Mouse (Mus musculus): ENCODE data around the gene Ccdc13. TPM values are rescaled to one million over a fixed set of nuclear protein-coding genes. Genes with fewer than 3 reads are reported as not detected.

Gene Ccdc13
- not detected for polyA plus RNA-seq (2014; fragmentation: Illumina TruSeq; extraction: RNeasy Lipid Tissue Mini Kit (QIAGEN cat#74804); ENCODE audit: low read depth, low replicate concordance)

DNA sequence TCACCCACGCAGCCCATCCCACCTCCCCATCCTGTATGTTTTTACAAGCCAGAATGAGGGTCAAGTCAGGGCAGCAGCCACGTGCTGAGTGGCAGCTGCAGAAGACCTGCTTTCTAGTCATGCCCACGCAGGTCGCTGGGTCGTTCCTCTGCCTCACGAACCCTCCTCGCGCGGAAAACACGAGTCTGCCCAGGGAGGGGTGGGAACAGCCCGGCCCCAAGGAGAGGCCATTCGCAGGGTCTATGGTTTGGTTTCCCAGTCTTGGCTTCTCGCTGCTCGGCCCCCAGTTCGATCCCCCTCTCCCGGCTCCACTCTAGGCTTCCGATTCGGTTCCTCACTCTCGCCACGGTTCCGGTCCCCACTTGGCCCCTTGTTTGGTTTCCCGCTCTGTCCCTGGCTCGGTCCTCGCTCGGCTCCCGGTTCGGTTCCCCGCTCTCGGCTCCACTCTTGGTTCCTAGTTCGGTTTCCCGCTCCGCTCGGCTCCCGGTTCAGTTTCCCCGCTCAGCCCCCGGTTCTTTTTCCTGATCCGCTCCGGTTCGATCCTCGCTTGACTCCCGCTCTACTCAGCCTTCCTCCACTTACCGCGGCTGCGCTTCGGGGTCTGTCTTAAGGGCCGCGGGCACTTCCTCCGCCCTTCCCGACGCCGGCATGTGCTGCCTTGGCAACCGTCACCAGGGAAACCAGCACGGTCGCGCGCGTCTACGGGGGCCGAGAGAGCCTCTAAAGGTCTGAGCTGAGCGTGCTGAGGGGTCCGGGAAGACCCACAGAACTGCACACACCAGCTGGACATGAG, at the start of gene Ccdc13:
Gene Ccdc13 (minus strand): TSS at position 633 of the 793 bp plus-strand sequence.

DNA sequence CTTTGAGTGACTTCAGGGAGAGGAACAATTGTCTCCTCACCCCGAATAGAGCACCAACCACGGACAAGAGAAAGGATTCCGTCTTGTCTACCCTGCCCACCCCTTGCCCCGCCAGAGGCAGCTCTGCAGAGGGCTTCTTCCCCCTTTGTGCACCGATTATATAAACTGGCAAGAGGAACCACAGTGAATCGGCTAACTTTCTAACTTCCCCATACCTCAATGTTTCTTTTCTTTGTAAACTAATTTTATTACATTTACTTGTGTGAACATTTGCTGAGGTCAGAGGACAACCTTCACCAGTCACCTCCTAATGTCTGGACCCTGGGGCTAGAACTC, 18.9 kb upstream of the Ccdc13 start, which contains the start of gene Higd1a:
Gene Higd1a (minus strand): TSS at position 210 of the 336 bp plus-strand sequence.

DNA sequence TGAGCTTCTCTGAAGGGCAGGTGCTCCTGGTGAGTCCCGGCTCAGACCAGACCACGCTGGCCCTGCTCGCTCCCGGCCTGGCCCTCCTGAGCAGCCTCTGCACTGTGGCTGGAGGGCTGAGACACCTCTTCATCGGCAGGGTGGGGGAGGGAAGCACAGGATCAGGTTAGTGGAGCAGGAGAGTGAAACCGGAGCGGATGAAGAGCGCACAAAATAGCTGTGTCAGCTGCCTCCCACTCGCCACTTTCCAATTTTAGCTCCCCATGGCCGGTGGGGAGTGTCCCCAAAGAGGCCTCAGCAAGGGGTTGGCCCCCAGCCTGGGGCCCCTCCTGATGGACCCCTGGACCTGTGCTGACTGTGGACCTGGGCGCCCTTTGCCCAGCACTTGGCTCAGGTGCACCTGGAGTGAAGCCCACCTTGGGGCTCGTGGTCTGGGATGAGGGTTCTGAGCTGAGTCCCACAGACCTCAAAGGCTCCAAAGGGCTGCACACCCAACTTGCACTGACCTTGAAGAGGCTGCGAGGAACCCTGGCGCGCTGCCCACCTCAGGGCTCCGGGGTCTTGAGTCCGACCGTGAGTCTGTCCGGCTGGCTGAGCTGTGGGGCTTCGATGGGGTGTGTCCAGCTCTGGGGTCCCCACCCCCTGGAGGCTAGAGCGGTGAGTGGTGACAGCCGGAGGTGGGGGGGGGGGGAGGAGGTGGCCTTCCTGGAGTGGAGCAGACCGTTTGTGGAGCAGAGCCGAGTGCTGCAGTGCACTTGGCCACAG, 47.3 kb downstream of the Ccdc13 start, which contains the start of gene Hhatl:
Gene Hhatl (minus strand): TSS at position 751 of the 765 bp plus-strand sequence.

DNA sequence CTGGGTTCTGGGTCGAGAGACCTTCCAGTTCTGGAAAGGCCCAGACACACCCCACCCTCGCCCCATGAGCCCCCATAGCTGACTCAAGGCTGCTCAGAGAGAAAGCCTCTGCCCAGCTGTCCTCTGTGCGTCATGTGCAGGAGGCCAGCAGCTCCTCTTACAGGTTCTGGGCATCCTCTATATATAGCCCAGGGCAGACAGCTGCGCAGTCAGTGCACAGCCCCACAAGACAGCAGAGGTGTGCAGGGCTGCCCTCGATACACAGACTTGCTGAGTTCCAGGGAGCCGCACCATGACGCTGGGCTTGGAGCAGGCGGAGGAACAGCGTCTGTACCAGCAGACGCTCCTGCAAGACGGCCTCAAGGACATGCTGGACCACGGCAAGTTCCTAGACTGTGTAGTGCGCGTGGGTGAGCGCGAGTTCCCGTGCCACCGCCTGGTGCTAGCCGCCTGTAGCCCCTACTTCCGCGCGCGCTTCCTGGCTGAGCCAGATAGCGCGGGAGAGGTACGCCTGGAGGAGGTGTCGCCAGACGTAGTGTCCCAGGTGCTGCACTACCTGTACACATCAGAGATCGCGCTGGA, 61.7 kb downstream of the Ccdc13 start, which contains the start of gene Klhl40:
Gene Klhl40 (plus strand): TSS at position 124 of the 582 bp plus-strand sequence.

GRCm38 (mm10) chr9:121759091-121760081, 79.9 kb downstream of the Ccdc13 start, which contains the start of gene Zfp651:
Gene Zfp651 (plus strand): TSS chr9:121759330.

Other genes with a start within 250 kb of the Ccdc13 start
- gene Lyzl4, start 197.4 kb downstream of the Ccdc13 start, polyA plus RNA-seq (2014; fragmentation: Illumina TruSeq; extraction: RNeasy Lipid Tissue Mini Kit (QIAGEN cat#74804); ENCODE audit: low read depth, low replicate concordance) = not detected
- gene Vipr1, start 196.7 kb downstream of the Ccdc13 start, polyA plus RNA-seq (2014; fragmentation: Illumina TruSeq; extraction: RNeasy Lipid Tissue Mini Kit (QIAGEN cat#74804); ENCODE audit: low read depth, low replicate concordance) = 0.24 TPM
- gene Sec22c, start 134.0 kb downstream of the Ccdc13 start, polyA plus RNA-seq (2014; fragmentation: Illumina TruSeq; extraction: RNeasy Lipid Tissue Mini Kit (QIAGEN cat#74804); ENCODE audit: low read depth, low replicate concordance) = 6.2 TPM
- gene Ss18l2, start 129.1 kb downstream of the Ccdc13 start, polyA plus RNA-seq (2014; fragmentation: Illumina TruSeq; extraction: RNeasy Lipid Tissue Mini Kit (QIAGEN cat#74804); ENCODE audit: low read depth, low replicate concordance) = 77.1 TPM
- gene Nktr, start 120.3 kb downstream of the Ccdc13 start, polyA plus RNA-seq (2014; fragmentation: Illumina TruSeq; extraction: RNeasy Lipid Tissue Mini Kit (QIAGEN cat#74804); ENCODE audit: low read depth, low replicate concordance) = 81.3 TPM
- gene Zfp651, start 80.1 kb downstream of the Ccdc13 start, polyA plus RNA-seq (2014; fragmentation: Illumina TruSeq; extraction: RNeasy Lipid Tissue Mini Kit (QIAGEN cat#74804); ENCODE audit: low read depth, low replicate concordance) = 0.08 TPM
- gene Klhl40, start 61.9 kb downstream of the Ccdc13 start, polyA plus RNA-seq (2014; fragmentation: Illumina TruSeq; extraction: RNeasy Lipid Tissue Mini Kit (QIAGEN cat#74804); ENCODE audit: low read depth, low replicate concordance) = not detected
- gene Hhatl, start 47.0 kb downstream of the Ccdc13 start, polyA plus RNA-seq (2014; fragmentation: Illumina TruSeq; extraction: RNeasy Lipid Tissue Mini Kit (QIAGEN cat#74804); ENCODE audit: low read depth, low replicate concordance) = not detected
- 76.6 TPM for gene Higd1a, start 18.9 kb upstream of the Ccdc13 start, polyA plus RNA-seq (2014; fragmentation: Illumina TruSeq; extraction: RNeasy Lipid Tissue Mini Kit (QIAGEN cat#74804); ENCODE audit: low read depth, low replicate concordance)
- 0.32 TPM for gene Ackr2, start 58.9 kb upstream of the Ccdc13 start, polyA plus RNA-seq (2014; fragmentation: Illumina TruSeq; extraction: RNeasy Lipid Tissue Mini Kit (QIAGEN cat#74804); ENCODE audit: low read depth, low replicate concordance)
- gene Cyp8b1, start 76.8 kb upstream of the Ccdc13 start, polyA plus RNA-seq (2014; fragmentation: Illumina TruSeq; extraction: RNeasy Lipid Tissue Mini Kit (QIAGEN cat#74804); ENCODE audit: low read depth, low replicate concordance) = not detected
- 0.12 TPM for gene Fam198a, start 111.5 kb upstream of the Ccdc13 start, polyA plus RNA-seq (2014; fragmentation: Illumina TruSeq; extraction: RNeasy Lipid Tissue Mini Kit (QIAGEN cat#74804); ENCODE audit: low read depth, low replicate concordance)
- 0.61 TPM for gene Pomgnt2, start 157.6 kb upstream of the Ccdc13 start, polyA plus RNA-seq (2014; fragmentation: Illumina TruSeq; extraction: RNeasy Lipid Tissue Mini Kit (QIAGEN cat#74804); ENCODE audit: low read depth, low replicate concordance)

Measured in kidney, adult 10 weeks (tissue).